Mouse (Mus musculus) limb, embryonic 11.5 days (tissue): Measurements from ENCODE around the gene Rassf4. TPM values are rescaled to one million over a fixed set of nuclear protein-coding genes. Genes with fewer than 3 reads are reported as not detected.

Experiments used
- ATAC-seq: fragments of 200-750 bp; cut with Nextera tagmentation; 2 replicates; pipeline ENCODE4 v1.8.0; 2017; ENCODE audit warnings: low read depth; ENCODE audit not compliant: insufficient number of reproducible peaks, low FRiP score, low TSS enrichment
- DNase-seq: peaks from one replicate; pipeline ENCODE4 v3.0.0-alpha.2; 2015; ENCODE audit warnings: low spot score
- H3K27ac ChIP-seq: fragments of 300-500 bp; sonication (generic); replicated peaks from 2 replicates; pipeline ENCODE4 v1.5.1; 2014; ENCODE audit warnings: low read depth, mild to moderate bottlenecking, low read length
- H3K27me3 ChIP-seq: fragments of 300-500 bp; sonication (generic); 2 replicates; pipeline ENCODE4 v1.6.1; 2014; ENCODE audit warnings: mild to moderate bottlenecking, low read length, mixed read lengths; ENCODE audit not compliant: control insufficient read depth, insufficient read depth
- H3K36me3 ChIP-seq: fragments of 300-500 bp; sonication (generic); 2 replicates; pipeline ENCODE4 v1.6.1; 2014; ENCODE audit warnings: mild to moderate bottlenecking, low read length, moderate library complexity, mixed read lengths; ENCODE audit not compliant: control insufficient read depth, insufficient read depth
- H3K4me1 ChIP-seq: fragments of 300-500 bp; sonication (generic); 2 replicates; pipeline ENCODE4 v1.6.1; 2014; ENCODE audit warnings: low read length, mixed read lengths; ENCODE audit not compliant: control insufficient read depth, insufficient read depth
- H3K4me2 ChIP-seq: fragments of 300-500 bp; sonication (generic); 2 replicates; pipeline ENCODE4 v1.6.1; 2014; ENCODE audit warnings: low read depth, mild to moderate bottlenecking, moderate library complexity; ENCODE audit not compliant: severe bottlenecking
- H3K4me3 ChIP-seq: fragments of 300-500 bp; sonication (generic); 2 replicates; pipeline ENCODE4 v1.5.1; 2014; ENCODE audit warnings: low read depth, low read length
- H3K9ac ChIP-seq: fragments of 300-500 bp; sonication (generic); 2 replicates; pipeline ENCODE4 v1.6.1; 2014; ENCODE audit warnings: mild to moderate bottlenecking, low read length
- H3K9me3 ChIP-seq: fragments of 300-500 bp; sonication (generic); 2 replicates; pipeline ENCODE4 v1.6.1; 2016; ENCODE audit warnings: low read length; ENCODE audit not compliant: control insufficient read depth
- WGBS: fragments of 180-500 bp; shearing (Covaris S2); extraction: QIAGEN DNeasy Blood & Tissue Kit; methylation state at CpG from one replicate; pipeline ENCODE4 v1.1.7; 2014; 5-methylcytosine and 5-hydroxymethylcytosine counted together
- polyA plus RNA-seq: library from polyadenylated mRNA; unstranded; fragments of >200 nt; fragmentation: Nextera tagmentation; extraction: Ambion mirVana; gene quantifications from 2 replicates; pipeline ENCODE4 v1.2.1, GENCODE M21; 2014

The Rassf4 gene
- polyA plus RNA-seq, 1 experiment from 2014 or later, result 8.1 TPM

DNA sequence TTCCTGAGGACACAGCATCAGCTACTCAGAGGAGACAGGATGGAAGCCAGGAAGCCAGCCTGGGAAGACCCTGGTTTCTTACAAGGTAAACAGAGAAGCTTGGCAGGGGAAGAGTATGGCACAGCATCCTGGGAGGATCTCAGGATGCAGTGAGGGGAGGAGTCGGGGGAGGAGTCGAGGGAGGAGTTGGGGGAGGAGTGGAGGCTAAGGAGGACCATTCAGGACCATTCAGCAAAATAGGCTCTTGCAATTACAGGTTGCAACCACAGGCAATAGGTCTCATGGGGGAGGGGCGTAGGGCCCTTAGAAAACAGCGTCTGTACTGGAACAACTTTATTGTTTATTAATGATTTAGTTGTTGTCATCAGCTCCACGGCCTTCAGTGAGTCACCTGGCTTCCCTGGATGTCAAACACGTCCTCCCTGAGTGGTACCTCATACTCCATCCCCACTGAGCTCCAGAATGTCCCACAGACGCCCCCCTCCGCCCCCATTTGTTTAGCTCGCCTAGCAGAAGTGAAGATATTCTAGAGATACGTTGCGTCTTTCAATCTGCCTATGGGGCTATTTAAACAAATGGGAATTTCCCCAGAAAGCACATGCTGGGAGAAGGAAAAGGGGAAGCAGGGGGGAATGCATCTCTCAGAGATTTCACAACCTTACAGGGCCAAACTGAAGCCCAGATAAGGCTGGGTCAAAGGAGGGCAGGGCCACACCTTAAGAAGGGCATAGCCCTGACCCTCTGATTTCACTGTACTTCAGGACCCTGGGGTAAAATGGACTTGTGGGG lies 4.9 kb downstream of the Rassf4 start:
- Histone ChIP-seq H3K27me3 (no peaks in the 10 kb centered on the region), H3K27ac (no peak overlapping the region), H3K4me2 (no peak overlapping the region), H3K4me3 (no peak overlapping the region), H3K9me3 (no peaks in the 10 kb centered on the region), H3K9ac (no peak overlapping the region), H3K4me1 (peaks cover 12% of the 10 kb centered on the region), H3K36me3 (no peaks in the 10 kb centered on the region)
- WGBS, result 47% methylated on average over 11 of the region's 11 CpGs
- DNase-seq, result peak; percentile 34
- ATAC-seq, result no peak

DNA sequence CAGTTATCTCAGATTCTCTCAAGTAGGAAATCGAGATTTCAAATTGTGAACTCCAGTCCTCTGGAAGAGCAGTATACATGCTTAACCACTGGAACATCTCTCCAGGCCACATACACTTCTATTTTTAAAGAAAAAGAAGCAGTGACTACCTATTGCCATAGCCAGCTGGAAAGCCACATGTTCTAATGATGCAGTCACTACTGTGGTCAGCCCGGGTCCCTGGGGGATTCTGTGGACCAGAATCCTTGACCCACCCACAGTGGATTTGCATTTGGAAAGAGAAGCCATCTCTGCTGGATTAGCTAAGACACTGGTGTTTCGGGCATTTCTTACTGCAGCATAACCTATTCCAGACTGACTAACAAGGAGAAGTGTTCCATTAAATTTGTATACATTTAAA lies 6.4 kb downstream of the Rassf4 start:
- Histone ChIP-seq H3K9me3 (no peaks in the 10 kb centered on the region), H3K4me3 (no peak overlapping the region), H3K4me2 (no peak overlapping the region), H3K4me1 (peaks cover 12% of the 10 kb centered on the region), H3K9ac (no peak overlapping the region), H3K36me3 (no peaks in the 10 kb centered on the region), H3K27ac (no peak overlapping the region), H3K27me3 (no peaks in the 10 kb centered on the region)
- 75% methylated on average over 3 of the region's 3 CpGs for WGBS
- DNase-seq (no peak), ATAC-seq (no peak)

DNA sequence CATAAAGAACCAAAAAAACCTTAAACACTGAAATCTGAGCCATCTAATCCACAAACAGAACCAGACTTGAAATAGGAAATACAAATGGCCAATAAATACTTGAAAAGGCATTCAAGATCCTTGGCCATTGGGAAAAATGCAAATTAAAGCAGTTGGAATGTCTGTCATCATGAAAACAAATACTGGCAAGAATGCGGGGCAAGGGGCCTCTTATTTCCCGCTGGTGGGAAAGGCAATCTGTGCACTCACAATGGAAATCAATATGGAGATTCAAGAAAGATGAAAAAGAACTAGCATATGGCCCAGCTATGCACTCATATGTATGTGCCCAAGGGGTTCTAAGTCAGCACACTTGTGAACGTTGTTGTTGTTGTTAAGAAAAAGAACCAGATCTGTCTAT lies 6.9 kb downstream of the Rassf4 start:
- 84% methylated on average over 3 of the region's 3 CpGs for WGBS
- Histone ChIP-seq H3K9me3 (no peaks in the 10 kb centered on the region), H3K9ac (no peak overlapping the region), H3K27me3 (no peaks in the 10 kb centered on the region), H3K36me3 (no peaks in the 10 kb centered on the region), H3K4me1 (peaks cover 12% of the 10 kb centered on the region), H3K4me2 (no peak overlapping the region), H3K27ac (no peak overlapping the region), H3K4me3 (no peak overlapping the region)
- ATAC-seq (no peak), DNase-seq (no peak)

DNA sequence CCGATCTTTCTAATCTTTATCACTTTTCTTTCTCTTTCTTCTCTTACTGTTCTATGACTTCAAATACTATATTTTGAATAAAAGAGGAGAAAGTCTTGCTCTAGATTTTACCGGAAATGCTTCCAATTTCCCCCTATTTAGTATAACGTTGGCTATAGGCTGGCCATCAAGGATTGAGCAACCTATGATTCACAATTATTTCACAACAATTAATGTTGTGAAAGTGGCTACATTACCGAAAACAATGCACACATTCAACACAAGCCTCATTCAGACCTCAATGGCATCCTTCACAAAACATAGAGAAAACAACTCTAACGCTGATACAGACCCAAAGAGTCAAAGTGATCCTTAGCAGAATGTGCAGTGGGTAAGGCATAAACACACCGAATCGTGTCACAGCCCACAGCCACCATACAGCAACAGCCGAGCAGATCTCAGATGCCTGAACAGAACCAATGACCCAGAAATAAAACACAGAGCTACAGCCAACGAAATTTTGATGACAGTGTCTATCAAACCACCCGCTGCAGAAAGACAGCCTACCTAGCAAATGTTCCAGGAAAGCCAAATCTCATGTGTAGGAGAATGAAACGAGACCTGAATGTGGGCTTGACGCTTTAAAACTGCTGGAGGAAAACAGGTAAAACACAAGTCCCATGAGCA lies 7.5 kb downstream of the Rassf4 start:
- Histone ChIP-seq H3K4me3 (no peak overlapping the region), H3K27me3 (no peaks in the 10 kb centered on the region), H3K4me2 (no peak overlapping the region), H3K9me3 (no peaks in the 10 kb centered on the region), H3K36me3 (no peaks in the 10 kb centered on the region), H3K27ac (no peak overlapping the region), H3K4me1 (peaks cover 6% of the 10 kb centered on the region), H3K9ac (no peak overlapping the region)
- ATAC-seq (no peak), DNase-seq (no peak)
- 90% methylated on average over 12 of the region's 12 CpGs for WGBS

DNA sequence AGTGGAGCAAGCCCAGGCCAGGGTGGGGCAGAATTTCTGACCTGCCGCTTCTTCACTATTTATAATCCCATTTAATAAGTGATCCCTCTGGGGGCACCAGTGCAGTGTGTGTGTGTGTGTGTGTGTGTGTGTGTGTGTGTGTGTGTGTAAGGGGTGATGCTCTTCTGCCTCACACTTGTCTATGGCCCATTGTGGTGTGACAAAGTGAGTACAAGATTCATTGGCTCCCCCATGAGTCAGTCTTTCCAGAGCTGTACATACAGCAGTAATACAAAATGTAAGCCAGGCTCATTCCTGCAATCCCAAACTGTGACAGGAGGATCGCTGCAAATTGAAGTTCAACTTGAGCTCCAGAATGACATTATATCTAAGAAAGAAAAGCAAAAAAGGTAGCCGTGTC lies 8.9 kb downstream of the Rassf4 start:
- H3K36me3 ChIP-seq, result no peaks in the 10 kb centered on the region
- no peak overlapping the region for H3K4me2 ChIP-seq
- no peaks in the 10 kb centered on the region for H3K4me1 ChIP-seq
- DNase-seq, result no peak
- 81% methylated on average over 3 of the region's 3 CpGs for WGBS
- H3K9ac ChIP-seq, result no peak overlapping the region
- H3K27me3 ChIP-seq, result no peaks in the 10 kb centered on the region
- H3K9me3 ChIP-seq, result no peaks in the 10 kb centered on the region
- ATAC-seq, result no peak
- no peak overlapping the region for H3K4me3 ChIP-seq
- no peak overlapping the region for H3K27ac ChIP-seq

DNA sequence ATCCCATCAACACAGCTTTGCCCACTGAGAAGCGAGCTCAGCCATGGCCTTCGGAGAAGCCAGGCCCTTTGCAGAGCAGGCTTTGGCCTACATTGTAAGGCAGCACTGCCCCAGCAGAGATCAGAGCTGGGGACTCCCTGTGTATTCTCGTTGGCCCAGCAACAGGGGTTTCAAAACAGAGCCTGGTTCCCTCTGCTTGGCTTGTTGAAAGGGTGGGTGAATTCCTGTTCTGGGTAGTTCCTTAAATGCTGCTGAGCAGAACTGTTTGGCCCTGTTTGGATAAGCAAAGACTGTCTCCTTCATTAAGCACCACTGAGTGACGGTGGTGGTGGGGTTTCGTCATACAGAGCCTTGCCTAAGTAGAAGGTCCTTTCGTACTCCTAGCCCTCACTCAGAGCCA lies 9.7 kb downstream of the Rassf4 start:
- Histone ChIP-seq H3K36me3 (no peaks in the 10 kb centered on the region), H3K27me3 (no peaks in the 10 kb centered on the region), H3K4me2 (no peak overlapping the region), H3K9me3 (no peaks in the 10 kb centered on the region), H3K4me3 (no peak overlapping the region), H3K9ac (no peak overlapping the region), H3K27ac (no peak overlapping the region), H3K4me1 (no peaks in the 10 kb centered on the region)
- no peak for DNase-seq
- no peak for ATAC-seq
- WGBS, result 79% methylated on average over 6 of the region's 6 CpGs

DNA sequence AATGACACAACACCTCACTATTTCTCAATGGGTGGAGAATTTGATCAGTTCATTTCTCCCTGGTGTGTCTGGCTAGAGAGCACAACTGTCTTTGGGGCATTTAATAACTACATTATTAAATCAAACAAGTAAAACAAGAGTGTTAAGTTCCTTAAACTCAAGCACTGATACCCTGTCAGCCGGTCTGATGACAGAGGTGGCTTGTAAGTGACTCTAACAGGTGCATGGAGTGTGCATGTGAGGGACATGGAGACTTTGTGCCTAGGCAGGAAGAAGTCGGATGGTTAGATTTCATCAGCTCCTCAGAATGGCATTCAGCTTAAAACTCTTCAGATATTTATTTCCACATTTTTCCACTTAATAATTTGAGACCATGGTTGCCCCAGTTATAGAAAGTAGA lies 10.4 kb downstream of the Rassf4 start:
- Histone ChIP-seq H3K27ac (no peak overlapping the region), H3K4me1 (no peaks in the 10 kb centered on the region), H3K4me2 (no peak overlapping the region), H3K27me3 (no peaks in the 10 kb centered on the region), H3K36me3 (no peaks in the 10 kb centered on the region), H3K4me3 (no peak overlapping the region), H3K9ac (no peak overlapping the region), H3K9me3 (no peaks in the 10 kb centered on the region)
- DNase-seq (no peak), ATAC-seq (no peak)
- WGBS, result 81% methylated on average over 2 of the region's 2 CpGs

DNA sequence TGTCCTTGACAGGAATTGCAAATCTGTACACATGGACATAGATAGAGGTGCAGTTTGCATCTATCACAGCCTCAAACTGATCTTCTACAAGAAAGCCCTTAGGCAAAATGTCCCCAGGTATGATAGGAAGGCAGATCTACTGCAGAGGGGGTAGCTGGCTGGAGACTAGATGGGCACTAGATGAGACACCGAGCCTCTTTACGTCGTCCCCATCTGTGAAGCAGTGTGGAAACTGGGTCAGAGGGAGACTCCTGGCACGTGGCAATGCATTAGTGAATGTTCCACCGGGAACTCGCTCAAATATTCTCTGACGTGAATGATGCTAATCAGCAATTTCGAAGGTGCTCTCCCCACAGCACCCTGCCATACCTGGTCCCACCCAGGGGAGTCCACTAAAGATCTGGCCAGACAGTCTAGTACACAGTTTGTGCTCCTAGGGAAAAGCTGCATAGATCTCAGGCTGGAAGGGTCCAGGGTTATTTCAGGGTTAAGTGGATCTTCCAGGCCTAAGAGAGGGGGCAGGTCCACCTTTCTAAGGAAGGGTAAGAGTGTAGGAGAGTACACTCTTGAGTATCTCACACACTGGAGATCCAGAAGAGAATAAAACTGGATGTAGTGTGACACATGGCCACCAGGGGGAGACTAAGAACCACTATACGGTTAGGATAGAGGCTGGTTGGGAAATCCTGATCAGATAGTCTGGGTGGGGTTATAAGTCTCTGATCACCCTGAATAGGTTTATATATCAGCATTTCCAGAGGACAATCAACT lies 19.9 kb downstream of the Rassf4 start:
- no peak overlapping the region for H3K27ac ChIP-seq
- no peaks in the 10 kb centered on the region for H3K36me3 ChIP-seq
- H3K9me3 ChIP-seq, result no peaks in the 10 kb centered on the region
- H3K4me1 ChIP-seq, result no peaks in the 10 kb centered on the region; the same call in 1 of the 2 replicates
- WGBS, result 57% methylated on average over 9 of the region's 9 CpGs
- H3K4me2 ChIP-seq, result no peak overlapping the region
- no peak overlapping the region for H3K4me3 ChIP-seq
- no peak overlapping the region for H3K9ac ChIP-seq
- DNase-seq, result peak; percentile 82
- no peaks in the 10 kb centered on the region for H3K27me3 ChIP-seq
- peak; percentile 61 for ATAC-seq
